Mouse (Mus musculus) stomach, embryonic 14.5 days (tissue): ENCODE measurements around the gene Eml4. TPM values are rescaled to one million over a fixed set of nuclear protein-coding genes. Genes with fewer than 3 reads are reported as not detected.

Experiments used
- ATAC-seq: fragments of 200-750 bp; cut with Nextera tagmentation; 2 replicates; pipeline ENCODE4 v1.8.0; 2017; ENCODE audit warnings: low read depth, moderate TSS enrichment; ENCODE audit not compliant: insufficient number of reproducible peaks, insufficient read depth, low FRiP score
- H3K27ac ChIP-seq: fragments of 300-500 bp; sonication (generic); 2 replicates; pipeline ENCODE4 v1.5.1; 2014; ENCODE audit warnings: mild to moderate bottlenecking, low read length, moderate library complexity, mixed read lengths
- H3K27me3 ChIP-seq: fragments of 300-500 bp; sonication (generic); 2 replicates; pipeline ENCODE4 v1.6.1; 2014; ENCODE audit warnings: low read length, control low read depth, mixed read lengths; ENCODE audit not compliant: control insufficient read depth, insufficient read depth
- H3K36me3 ChIP-seq: fragments of 300-500 bp; sonication (generic); 2 replicates; pipeline ENCODE4 v1.6.1; 2014; ENCODE audit warnings: mild to moderate bottlenecking, control low read depth, low read length, moderate library complexity, mixed read lengths; ENCODE audit not compliant: control insufficient read depth, insufficient read depth
- H3K4me1 ChIP-seq: fragments of 300-500 bp; sonication (generic); 2 replicates; pipeline ENCODE4 v1.6.1; 2014; ENCODE audit warnings: low read length, control low read depth, mixed read lengths; ENCODE audit not compliant: control insufficient read depth, insufficient read depth
- H3K4me2 ChIP-seq: fragments of 300-500 bp; sonication (generic); replicated peaks from 2 replicates; pipeline ENCODE4 v1.6.1; 2014; ENCODE audit warnings: low read depth, low read length, control low read depth
- H3K4me3 ChIP-seq: fragments of 300-500 bp; sonication (generic); 2 replicates; pipeline ENCODE4 v1.5.1; 2014; ENCODE audit warnings: low read depth, low read length, control low read depth
- H3K9ac ChIP-seq: fragments of 300-500 bp; sonication (generic); replicated peaks from 2 replicates; pipeline ENCODE4 v1.6.1; 2014; ENCODE audit warnings: low read depth, mild to moderate bottlenecking, control low read depth, low read length, moderate library complexity, mixed read lengths
- H3K9me3 ChIP-seq: fragments of 300-500 bp; sonication (generic); 2 replicates; pipeline ENCODE4 v1.6.1; 2016; ENCODE audit warnings: low read depth, low read length, control low read depth; ENCODE audit not compliant: control insufficient read depth
- WGBS: fragments of 180-500 bp; shearing (Covaris S2); extraction: QIAGEN DNeasy Blood & Tissue Kit; methylation state at CpG from one replicate; pipeline ENCODE4 v1.1.7; 2014; 5-methylcytosine and 5-hydroxymethylcytosine counted together
- polyA plus RNA-seq: library from polyadenylated mRNA; unstranded; fragments of >200 nt; fragmentation: Nextera tagmentation; extraction: Ambion mirVana; gene quantifications from 2 replicates; pipeline ENCODE4 v1.2.1, GENCODE M21; 2014

Gene Eml4
- polyA plus RNA-seq, 1 experiment from 2014 or later, result 41.9 TPM

DNA sequence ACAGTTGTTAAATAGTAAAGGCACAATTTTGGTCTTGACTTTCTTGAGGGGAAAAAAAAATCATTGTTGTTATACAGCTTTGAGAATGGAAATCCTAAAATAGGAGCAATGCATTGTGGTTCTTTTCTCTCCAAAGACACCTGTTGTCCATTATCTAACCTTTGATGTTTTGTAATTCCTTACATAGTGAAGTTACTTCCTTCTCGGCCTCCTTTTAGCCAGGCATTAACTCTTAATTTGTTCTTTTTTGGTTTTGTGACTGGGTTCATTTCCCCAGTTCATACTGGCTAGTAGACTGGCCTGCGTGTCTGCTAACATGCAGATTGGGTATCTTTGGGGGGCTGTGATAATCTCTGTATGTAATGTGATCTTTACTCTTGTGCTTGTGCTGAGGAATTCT lies 1.7 kb downstream of the Eml4 start:
- Histone ChIP-seq H3K27ac (no peak overlapping the region), H3K9me3 (no peaks in the 10 kb centered on the region), H3K27me3 (no peaks in the 10 kb centered on the region), H3K9ac (no peak overlapping the region; the same call in 1 of the 2 replicates), H3K4me2 (peak overlapping the region; percentile 59), H3K4me1 (peaks cover 12% of the 10 kb centered on the region), H3K36me3 (no peaks in the 10 kb centered on the region), H3K4me3 (peak overlapping the region; percentile 85)
- WGBS, result 10% methylated on average over 2 of the region's 2 CpGs
- no peak for ATAC-seq

DNA sequence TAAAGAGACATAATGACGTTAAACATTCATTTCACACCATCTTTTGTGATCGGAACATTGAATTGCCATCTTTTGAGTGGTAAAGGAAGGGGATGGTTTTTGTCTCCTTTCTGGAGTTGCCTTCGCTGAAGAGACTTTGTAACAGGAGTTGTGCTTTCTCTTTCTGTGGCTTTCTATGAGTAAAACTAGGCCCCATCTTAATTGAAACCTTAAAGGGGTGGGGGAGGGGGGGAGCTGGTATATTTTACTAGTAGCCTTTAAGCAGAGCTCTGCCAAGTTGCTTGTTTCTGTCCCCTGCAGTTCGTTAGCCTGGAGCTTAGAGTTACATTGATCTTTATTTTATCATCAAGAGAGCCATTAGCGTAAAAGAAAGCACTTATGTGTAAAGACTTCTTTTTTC lies 2.3 kb downstream of the Eml4 start:
- H3K9ac ChIP-seq, result no peak overlapping the region
- peaks cover 12% of the 10 kb centered on the region for H3K4me1 ChIP-seq
- H3K27ac ChIP-seq, result no peak overlapping the region
- ATAC-seq, result no peak
- WGBS, result 31% methylated on average over 5 of the region's 5 CpGs
- H3K36me3 ChIP-seq, result no peaks in the 10 kb centered on the region
- peak overlapping the region; percentile 85 for H3K4me3 ChIP-seq
- peak overlapping the region; percentile 59 for H3K4me2 ChIP-seq
- H3K27me3 ChIP-seq, result no peaks in the 10 kb centered on the region
- no peaks in the 10 kb centered on the region for H3K9me3 ChIP-seq

DNA sequence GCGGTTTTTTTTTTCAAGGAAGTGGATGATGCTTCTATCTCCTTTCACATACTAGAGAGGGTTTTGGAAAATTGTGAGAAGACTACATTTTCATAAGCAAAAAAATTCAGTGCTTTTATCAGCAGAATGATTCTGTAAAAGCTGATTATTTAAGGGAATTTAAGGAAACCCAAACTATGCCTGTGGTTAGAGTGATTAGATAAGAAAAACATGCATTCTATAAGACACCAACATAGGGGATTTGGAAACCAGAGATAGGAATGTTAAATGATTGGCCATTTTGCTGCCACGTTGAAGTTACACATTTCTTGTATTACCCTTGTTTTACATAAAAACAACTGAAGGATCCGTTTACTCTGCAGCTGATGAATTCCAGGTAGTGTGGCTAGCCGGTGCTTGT lies 2.7 kb downstream of the Eml4 start:
- Histone ChIP-seq H3K4me2 (peak overlapping the region; percentile 59), H3K4me3 (0 out of 2 replicates have a peak overlapping the region, but pooled peaks have one; percentile 85), H3K9me3 (no peaks in the 10 kb centered on the region), H3K4me1 (peaks cover 12% of the 10 kb centered on the region), H3K27me3 (no peaks in the 10 kb centered on the region), H3K36me3 (no peaks in the 10 kb centered on the region), H3K27ac (no peak overlapping the region), H3K9ac (no peak overlapping the region)
- WGBS, result 42% methylated on average over 4 of the region's 4 CpGs
- no peak for ATAC-seq

GRCm38 (mm10) chr17:83355481-83355880 lies 4.8 kb downstream of the Eml4 start:
- H3K36me3 ChIP-seq, result no peaks in the 10 kb centered on the region
- no peak overlapping the region for H3K27ac ChIP-seq
- H3K4me2 ChIP-seq, result no peak overlapping the region
- no peak overlapping the region for H3K4me3 ChIP-seq
- no peaks in the 10 kb centered on the region for H3K9me3 ChIP-seq
- H3K9ac ChIP-seq, result no peak overlapping the region
- ATAC-seq, result no peak
- 54% methylated on average over 2 of the region's 2 CpGs for WGBS
- H3K4me1 ChIP-seq, result peaks cover 17% of the 10 kb centered on the region
- no peaks in the 10 kb centered on the region for H3K27me3 ChIP-seq

DNA sequence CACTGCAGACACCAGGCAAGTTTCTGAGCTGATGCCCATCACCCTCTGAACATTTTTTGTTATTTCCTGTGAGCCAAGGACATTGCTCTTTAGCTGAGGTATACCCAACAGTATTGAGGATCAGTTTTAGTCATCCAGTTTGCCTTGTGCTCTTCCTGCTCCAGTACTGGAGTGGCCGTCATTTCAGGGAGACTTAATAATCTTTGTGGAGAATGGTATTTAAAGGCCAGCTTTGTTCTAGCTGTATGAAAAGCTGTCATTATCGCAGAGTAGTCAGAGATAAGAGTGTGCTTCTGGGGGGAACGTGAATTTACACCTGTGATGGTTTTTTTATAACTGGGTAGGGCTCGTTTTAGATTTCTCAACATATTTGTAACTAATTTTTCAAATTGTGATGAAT lies 9.2 kb downstream of the Eml4 start:
- Histone ChIP-seq H3K9me3 (no peaks in the 10 kb centered on the region), H3K4me2 (no peak overlapping the region), H3K4me1 (peaks cover 24% of the 10 kb centered on the region), H3K4me3 (no peak overlapping the region), H3K27ac (no peak overlapping the region), H3K9ac (no peak overlapping the region), H3K27me3 (no peaks in the 10 kb centered on the region), H3K36me3 (no peaks in the 10 kb centered on the region)
- ATAC-seq, result no peak
- 59% methylated on average over 4 of the region's 4 CpGs for WGBS

- H3K4me2 ChIP-seq, result no peak overlapping the region
- no peak for ATAC-seq
- H3K4me3 ChIP-seq, result no peak overlapping the region
- 87% methylated on average over 13 of the region's 13 CpGs for WGBS
- H3K27ac ChIP-seq, result no peak overlapping the region
- H3K27me3 ChIP-seq, result no peaks in the 10 kb centered on the region
- H3K9me3 ChIP-seq, result no peaks in the 10 kb centered on the region
- H3K4me1 ChIP-seq, result peaks cover 27% of the 10 kb centered on the region
- H3K36me3 ChIP-seq, result no peaks in the 10 kb centered on the region
- no peak overlapping the region for H3K9ac ChIP-seq
Measured at GRCm38 (mm10) chr17:83360796-83361566, 10.2 kb downstream of the Eml4 start.

GRCm38 (mm10) chr17:83363081-83363480 lies 12.3 kb downstream of the Eml4 start:
- Histone ChIP-seq H3K4me2 (no peak overlapping the region), H3K9ac (no peak overlapping the region), H3K27ac (no peak overlapping the region), H3K4me1 (peaks cover 33% of the 10 kb centered on the region), H3K4me3 (no peak overlapping the region), H3K36me3 (no peaks in the 10 kb centered on the region), H3K27me3 (no peaks in the 10 kb centered on the region), H3K9me3 (no peaks in the 10 kb centered on the region)
- no peak for ATAC-seq
- WGBS, result 60% methylated on average over 3 of the region's 3 CpGs

DNA sequence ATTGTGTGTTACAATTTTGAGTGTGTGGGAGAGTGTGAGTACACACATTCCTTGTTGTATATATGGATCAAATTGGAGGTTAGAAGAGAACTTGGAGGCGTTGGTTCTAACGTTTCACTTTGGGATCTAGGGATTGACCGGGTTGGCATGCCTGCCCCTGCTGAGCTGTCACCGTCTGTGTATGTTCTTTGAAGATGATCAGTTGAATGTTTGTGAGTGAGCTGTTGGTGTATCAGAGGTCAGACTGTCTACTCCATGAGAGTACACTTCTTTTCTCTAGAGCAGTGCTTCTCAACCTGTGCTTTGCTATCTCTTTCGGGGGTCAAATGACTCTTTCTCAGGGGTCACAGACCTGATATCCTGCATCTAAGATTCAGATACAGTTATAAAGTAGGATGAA lies 13.6 kb downstream of the Eml4 start:
- Histone ChIP-seq H3K4me2 (no peak overlapping the region), H3K9ac (no peak overlapping the region), H3K4me1 (peaks cover 33% of the 10 kb centered on the region), H3K36me3 (no peaks in the 10 kb centered on the region), H3K9me3 (no peaks in the 10 kb centered on the region), H3K4me3 (no peak overlapping the region), H3K27ac (no peak overlapping the region), H3K27me3 (no peaks in the 10 kb centered on the region)
- 73% methylated on average over 5 of the region's 5 CpGs for WGBS
- ATAC-seq, result no peak

- no peaks in the 10 kb centered on the region for H3K36me3 ChIP-seq
- H3K4me2 ChIP-seq, result no peak overlapping the region
- H3K27me3 ChIP-seq, result no peaks in the 10 kb centered on the region
- ATAC-seq, result no peak
- WGBS, result 45% methylated on average over 2 of the region's 2 CpGs
- H3K9ac ChIP-seq, result no peak overlapping the region
- no peak overlapping the region for H3K4me3 ChIP-seq
- peaks cover 28% of the 10 kb centered on the region for H3K4me1 ChIP-seq
- H3K9me3 ChIP-seq, result no peaks in the 10 kb centered on the region
- no peak overlapping the region for H3K27ac ChIP-seq
Measured at GRCm38 (mm10) chr17:83365130-83365529, 14.4 kb downstream of the Eml4 start.
